Mouse (Mus musculus) layer of hippocampus, postnatal 25 days (tissue): ENCODE measurements around the gene Hist1h2bl. TPM values are rescaled to one million over a fixed set of nuclear protein-coding genes. Genes with fewer than 3 reads are reported as not detected.

Source experiments
- microRNA-seq, 2 experiments: library from miRNA; unstranded; fragments of <30 nt; microRNA quantifications; one replicate each; pipeline ENCODE4 v1.2.0; 2021
- total RNA-seq, 2 experiments: library from RNA; stranded (reverse); gene quantifications; 2 replicates each; pipeline ENCODE4 v1.2.3; 2021

Gene Hist1h2bl
- total RNA-seq, 2 experiments from 2014 or later, result 32.0 to 37.1 TPM

Small RNA genes within 50 kb of the gene (microRNA-seq; reads per million reads assigned to microRNA genes)
- gene Gm44357 (0 reads per million in 2 experiments), gene Gm44367 (0 reads per million in 2 experiments), gene Gm44454 (0 to 0.55 reads per million in 2 experiments)

Other genes starting within 250 kb of the Hist1h2bl start
- gene Nkapl, start 247.6 kb downstream of the Hist1h2bl start, total RNA-seq, result 1 to 10 TPM in 1 of 2 experiments, under 1 TPM in 1; 0.91 to 1.6 TPM
- 1 to 10 TPM; 5.8 to 6.7 TPM for gene Zkscan4, start 237.2 kb downstream of the Hist1h2bl start, total RNA-seq
- not detected for gene Gm10065, start 236.7 kb downstream of the Hist1h2bl start, total RNA-seq
- gene AK157302, start 220.9 kb downstream of the Hist1h2bl start, total RNA-seq, result 10 to 100 TPM; 21.2 to 24.4 TPM
- 10 to 100 TPM; 68.8 to 76.1 TPM for gene Gm11273, start 214.7 kb downstream of the Hist1h2bl start, total RNA-seq
- gene Zkscan8, start 185.0 kb downstream of the Hist1h2bl start, total RNA-seq, result 10 to 100 TPM; 16.4 to 17.0 TPM
- not detected for gene Olfr1366, start 173.3 kb downstream of the Hist1h2bl start, total RNA-seq
- not detected for gene Olfr1535, start 156.2 kb downstream of the Hist1h2bl start, total RNA-seq
- gene Olfr1364, start 134.4 kb downstream of the Hist1h2bl start, total RNA-seq, result not detected
- gene Olfr1362, start 102.1 kb downstream of the Hist1h2bl start, total RNA-seq, result not detected
- gene Olfr11, start 73.6 kb downstream of the Hist1h2bl start, total RNA-seq, result not detected
- gene Olfr1361, start 52.8 kb downstream of the Hist1h2bl start, total RNA-seq, result not detected
- gene Olfr1360, start 38.7 kb downstream of the Hist1h2bl start, total RNA-seq, result not detected
- gene Olfr1359, start 18.0 kb downstream of the Hist1h2bl start, total RNA-seq, result not detected
- 10 to 100 TPM; 25.2 to 27.6 TPM for gene Hist1h2ai, start 279 bp upstream of the Hist1h2bl start, total RNA-seq
- 10 to 100 TPM; 51.7 to 65.0 TPM for gene Hist1h3h, start 1.5 kb upstream of the Hist1h2bl start, total RNA-seq
- gene Hist1h2bm, start 5.9 kb upstream of the Hist1h2bl start, total RNA-seq, result 1 to 10 TPM; 6.5 to 8.1 TPM
- 10 to 100 TPM; 17.6 to 19.5 TPM for gene Hist1h4j, start 18.9 kb upstream of the Hist1h2bl start, total RNA-seq
- 100 to 1,000 TPM; 272 to 320 TPM for gene Hist1h4k, start 34.4 kb upstream of the Hist1h2bl start, total RNA-seq
- 10 to 100 TPM; 10.9 to 18.2 TPM for gene Hist1h2ak, start 37.7 kb upstream of the Hist1h2bl start, total RNA-seq
- gene Hist1h2bn, start 38.0 kb upstream of the Hist1h2bl start, total RNA-seq, result 10 to 100 TPM in 1 of 2 experiments, 1 to 10 TPM in 1; 8.6 to 12.1 TPM
- 1 to 10 TPM; 7.3 to 9.3 TPM for gene Hist1h1b, start 64.5 kb upstream of the Hist1h2bl start, total RNA-seq
- 10 to 100 TPM; 58.3 to 73.7 TPM for gene Hist1h3i, start 67.2 kb upstream of the Hist1h2bl start, total RNA-seq
- 1 to 10 TPM; 1.9 to 3.0 TPM for gene Hist1h2an, start 71.1 kb upstream of the Hist1h2bl start, total RNA-seq
- 10 to 100 TPM in 1 of 2 experiments, 1 to 10 TPM in 1; 5.0 to 13.2 TPM for gene Hist1h2bp, start 71.3 kb upstream of the Hist1h2bl start, total RNA-seq
- gene Hist1h2bq, start 94.1 kb upstream of the Hist1h2bl start, total RNA-seq, result 10 to 100 TPM; 42.6 to 56.9 TPM
- gene Hist1h2ao, start 94.3 kb upstream of the Hist1h2bl start, total RNA-seq, result 10 to 100 TPM; 31.1 to 33.0 TPM
- 100 to 1,000 TPM; 199 to 299 TPM for gene Hist1h4m, start 95.6 kb upstream of the Hist1h2bl start, total RNA-seq
- 10 to 100 TPM; 21.0 to 38.5 TPM for gene Hist1h4n, start 116.1 kb upstream of the Hist1h2bl start, total RNA-seq
- gene Hist1h2ap, start 117.4 kb upstream of the Hist1h2bl start, total RNA-seq, result 10 to 100 TPM; 16.2 to 31.8 TPM
- 10 to 100 TPM; 42.1 to 57.8 TPM for gene Hist1h2br, start 117.6 kb upstream of the Hist1h2bl start, total RNA-seq
- 1 to 10 TPM; 2.9 to 4.2 TPM for gene Zfp184, start 229.0 kb upstream of the Hist1h2bl start, total RNA-seq